Mouse (Mus musculus) retina, postnatal 7 days (tissue): ENCODE data around the gene Fam107b.

Experiments
- DNase-seq: peaks from one replicate; pipeline ENCODE4 v3.0.0-alpha.2; 2012; ENCODE audit warnings: low read depth, low spot score

Gene Fam107b

GRCm38 (mm10) chr2:3738734-3739133 is 168.4 kb downstream of the Fam107b start:
- no peak for DNase-seq

- DNase-seq, result no peak
These were observed 169.2 kb downstream of the Fam107b start for GRCm38 (mm10) chr2:3739351-3739961.

GRCm38 (mm10) chr2:3740256-3740655 is 170.0 kb downstream of the Fam107b start:
- no peak for DNase-seq

GRCm38 (mm10) chr2:3740670-3741069 is 170.4 kb downstream of the Fam107b start:
- no peak for DNase-seq

- DNase-seq, result peak; percentile 19
These were observed 172.2 kb downstream of the Fam107b start for GRCm38 (mm10) chr2:3742519-3742918.

- DNase-seq, result no peak
These were observed 174.8 kb downstream of the Fam107b start for GRCm38 (mm10) chr2:3745041-3745440.

GRCm38 (mm10) chr2:3745910-3746606 is 175.8 kb downstream of the Fam107b start:
- no peak for DNase-seq

- DNase-seq, result no peak
These were observed 178.6 kb downstream of the Fam107b start for GRCm38 (mm10) chr2:3748714-3749503.

GRCm38 (mm10) chr2:3749504-3750024 is 179.3 kb downstream of the Fam107b start:
- DNase-seq, result no peak

GRCm38 (mm10) chr2:3750126-3750525 is 179.8 kb downstream of the Fam107b start:
- no peak for DNase-seq

- no peak for DNase-seq
These were observed 182.1 kb downstream of the Fam107b start for GRCm38 (mm10) chr2:3752365-3752764.

- no peak for DNase-seq
These were observed 182.6 kb downstream of the Fam107b start for GRCm38 (mm10) chr2:3752893-3753292.

- no peak for DNase-seq
These were observed 183.5 kb downstream of the Fam107b start for GRCm38 (mm10) chr2:3753749-3754148.

GRCm38 (mm10) chr2:3755936-3756335 is 185.6 kb downstream of the Fam107b start:
- no peak for DNase-seq

- DNase-seq, result no peak
These were observed 188.1 kb downstream of the Fam107b start for GRCm38 (mm10) chr2:3758406-3758805.

- no peak for DNase-seq
These were observed 190.0 kb downstream of the Fam107b start for GRCm38 (mm10) chr2:3760234-3760836.

GRCm38 (mm10) chr2:3764136-3764535 is 193.8 kb downstream of the Fam107b start:
- no peak for DNase-seq

GRCm38 (mm10) chr2:3765957-3766783 is 195.9 kb downstream of the Fam107b start:
- no peak for DNase-seq

GRCm38 (mm10) chr2:3769260-3769659 is 199.0 kb downstream of the Fam107b start:
- DNase-seq, result peak; percentile 69

GRCm38 (mm10) chr2:3769786-3770318 is 199.6 kb downstream of the Fam107b start:
- no peak for DNase-seq

- no peak for DNase-seq
These were observed 200.1 kb downstream of the Fam107b start for GRCm38 (mm10) chr2:3770383-3770782.
